Mouse (Mus musculus): ENCODE measurements around the gene Btbd9. TPM values are rescaled to one million over a fixed set of nuclear protein-coding genes. Genes with fewer than 3 reads are reported as not detected.

Gene Btbd9
- polyA plus RNA-seq, 1 experiment: 21.3 TPM

- H3K4me2 ChIP-seq (ENCODE audit: low read depth): no peak overlapping the region
- H3K27me3 ChIP-seq (ENCODE audit: control insufficient read depth, insufficient read depth, insufficient read length): no peaks in the 10 kb centered on the region
- no peak overlapping the region for H3K4me3 ChIP-seq
- H3K36me3 ChIP-seq (ENCODE audit: control insufficient read depth, insufficient read depth): peaks cover 4% of the 10 kb centered on the region
- TF ChIP-seq REST (IDR thresholded peaks at IDR 0.05; ENCODE audit: insufficient read depth, insufficient read length): no peak
- TF ChIP-seq POLR2AphosphoS2 (IDR thresholded peaks at IDR 0.05; ENCODE audit: insufficient read length, low read depth): no peak
- TF ChIP-seq E2F4 (IDR thresholded peaks at IDR 0.05; ENCODE audit: insufficient read depth): no peak
- no peak for TF ChIP-seq TCF3 (IDR thresholded peaks at IDR 0.05; ENCODE audit: insufficient read length, low read depth)
- no peak for TF ChIP-seq TCF12 (IDR thresholded peaks at IDR 0.05; ENCODE audit: insufficient read depth, poor library complexity, severe bottlenecking)
- TF ChIP-seq MYOD1 (IDR thresholded peaks at IDR 0.05; ENCODE audit: control insufficient read depth in 1 of 3, insufficient read length in 2 of 3, low read depth in 2 of 3): no peak
- no peak for TF ChIP-seq USF1 (IDR thresholded peaks at IDR 0.05; ENCODE audit: low read depth)
- TF ChIP-seq CEBPB (IDR thresholded peaks at IDR 0.05; ENCODE audit: insufficient read depth, poor library complexity, severe bottlenecking): no peak
- TF ChIP-seq MAX (IDR thresholded peaks at IDR 0.05; ENCODE audit: low read depth): no peak
- TF ChIP-seq POLR2A (IDR thresholded peaks at IDR 0.05; ENCODE audit: insufficient read length, low read depth): no peak
- no peak for TF ChIP-seq SRF (IDR thresholded peaks at IDR 0.05; ENCODE audit: control insufficient read depth, insufficient read length, low read depth)
- TF ChIP-seq MYOG (IDR thresholded peaks at IDR 0.05; ENCODE audit: control insufficient read depth in 1 of 3, insufficient read depth in 1 of 3, insufficient read length in 2 of 3, low read depth in 2 of 3): no peak
- no peak overlapping the region for H3ac ChIP-seq (ENCODE audit: control insufficient read depth, insufficient read length)
- no peaks in the 10 kb centered on the region for H3K79me2 ChIP-seq (ENCODE audit: control insufficient read depth, insufficient read depth)
These were observed 94.5 kb downstream of the Btbd9 start for GRCm38 (mm10) chr17:30481766-30482165.

DNA sequence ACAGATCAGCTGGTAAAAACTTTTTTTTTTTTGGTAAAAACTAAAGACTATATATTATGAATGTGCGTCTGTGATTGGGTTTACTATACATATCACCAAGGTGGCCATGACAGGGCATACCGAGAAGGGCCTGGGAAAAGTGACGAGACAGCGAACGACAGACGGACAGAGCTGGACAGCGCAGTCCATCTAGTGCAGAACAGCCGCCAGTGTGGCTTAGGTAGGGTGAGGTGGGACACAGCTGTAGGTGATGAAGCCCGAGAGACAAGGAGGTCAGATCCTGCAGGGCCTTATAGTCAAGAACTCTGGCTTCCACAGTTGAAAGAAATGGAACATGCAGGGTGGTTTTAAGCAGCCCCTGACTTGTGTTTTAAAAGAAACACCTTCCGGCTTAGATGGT, 94.9 kb downstream of the Btbd9 start:
- Histone ChIP-seq H3K4me3 (no peak overlapping the region), H3K4me2 (ENCODE audit: low read depth) (no peak overlapping the region), H3ac (ENCODE audit: control insufficient read depth, insufficient read length) (no peak overlapping the region), H3K79me2 (ENCODE audit: control insufficient read depth, insufficient read depth) (no peaks in the 10 kb centered on the region), H3K36me3 (ENCODE audit: control insufficient read depth, insufficient read depth) (peaks cover 4% of the 10 kb centered on the region), H3K27me3 (ENCODE audit: control insufficient read depth, insufficient read depth, insufficient read length) (no peaks in the 10 kb centered on the region)
- TF ChIP-seq TCF12 (IDR thresholded peaks at IDR 0.05; ENCODE audit: insufficient read depth, poor library complexity, severe bottlenecking): no peak
- no peak for TF ChIP-seq MYOD1 (IDR thresholded peaks at IDR 0.05; ENCODE audit: control insufficient read depth in 1 of 3, insufficient read length in 2 of 3, low read depth in 2 of 3)
- no peak for TF ChIP-seq E2F4 (IDR thresholded peaks at IDR 0.05; ENCODE audit: insufficient read depth)
- no peak for TF ChIP-seq MAX (IDR thresholded peaks at IDR 0.05; ENCODE audit: low read depth)
- TF ChIP-seq POLR2AphosphoS2 (IDR thresholded peaks at IDR 0.05; ENCODE audit: insufficient read length, low read depth): no peak
- TF ChIP-seq TCF3 (IDR thresholded peaks at IDR 0.05; ENCODE audit: insufficient read length, low read depth): no peak
- TF ChIP-seq SRF (IDR thresholded peaks at IDR 0.05; ENCODE audit: control insufficient read depth, insufficient read length, low read depth): no peak
- no peak for TF ChIP-seq POLR2A (IDR thresholded peaks at IDR 0.05; ENCODE audit: insufficient read length, low read depth)
- TF ChIP-seq REST (IDR thresholded peaks at IDR 0.05; ENCODE audit: insufficient read depth, insufficient read length): no peak
- TF ChIP-seq MYOG (IDR thresholded peaks at IDR 0.05; ENCODE audit: control insufficient read depth in 1 of 3, insufficient read depth in 1 of 3, insufficient read length in 2 of 3, low read depth in 2 of 3): no peak
- no peak for TF ChIP-seq USF1 (IDR thresholded peaks at IDR 0.05; ENCODE audit: low read depth)
- no peak for TF ChIP-seq CEBPB (IDR thresholded peaks at IDR 0.05; ENCODE audit: insufficient read depth, poor library complexity, severe bottlenecking)

DNA sequence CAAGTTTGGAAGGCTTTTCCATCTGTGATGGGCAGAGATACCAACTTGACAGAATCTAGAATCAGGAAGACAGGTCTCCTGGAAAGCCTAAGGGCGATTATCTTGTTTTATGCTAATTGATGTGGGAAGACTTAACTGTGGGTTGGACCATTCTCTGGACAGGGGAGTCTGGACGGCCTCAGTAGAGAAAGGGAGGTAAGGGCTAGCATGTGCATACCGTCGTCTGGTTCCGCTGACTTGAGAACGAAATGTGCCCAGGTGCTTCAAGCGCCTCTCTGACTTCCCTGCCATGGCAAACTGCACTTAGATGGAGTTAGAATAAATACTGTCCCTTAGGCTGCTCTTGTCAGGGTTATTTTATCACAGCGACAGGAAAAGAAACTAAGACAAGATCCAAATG, 95.9 kb downstream of the Btbd9 start:
- no peak overlapping the region for H3ac ChIP-seq (ENCODE audit: control insufficient read depth, insufficient read length)
- no peaks in the 10 kb centered on the region for H3K27me3 ChIP-seq (ENCODE audit: control insufficient read depth, insufficient read depth, insufficient read length)
- no peak overlapping the region for H3K4me2 ChIP-seq (ENCODE audit: low read depth)
- peaks cover 4% of the 10 kb centered on the region for H3K36me3 ChIP-seq (ENCODE audit: control insufficient read depth, insufficient read depth)
- no peak overlapping the region for H3K4me3 ChIP-seq
- TF ChIP-seq MYOD1 (IDR thresholded peaks at IDR 0.05; ENCODE audit: control insufficient read depth in 1 of 3, insufficient read length in 2 of 3, low read depth in 2 of 3) (no peak), POLR2AphosphoS2 (IDR thresholded peaks at IDR 0.05; ENCODE audit: insufficient read length, low read depth) (no peak), TCF12 (IDR thresholded peaks at IDR 0.05; ENCODE audit: insufficient read depth, poor library complexity, severe bottlenecking) (no peak), MYOG (IDR thresholded peaks at IDR 0.05; ENCODE audit: control insufficient read depth in 1 of 3, insufficient read depth in 1 of 3, insufficient read length in 2 of 3, low read depth in 2 of 3) (no peak), USF1 (IDR thresholded peaks at IDR 0.05; ENCODE audit: low read depth) (no peak), E2F4 (IDR thresholded peaks at IDR 0.05; ENCODE audit: insufficient read depth) (no peak), MAX (IDR thresholded peaks at IDR 0.05; ENCODE audit: low read depth) (no peak), POLR2A (IDR thresholded peaks at IDR 0.05; ENCODE audit: insufficient read length, low read depth) (no peak), REST (IDR thresholded peaks at IDR 0.05; ENCODE audit: insufficient read depth, insufficient read length) (no peak), SRF (IDR thresholded peaks at IDR 0.05; ENCODE audit: control insufficient read depth, insufficient read length, low read depth) (no peak), CEBPB (IDR thresholded peaks at IDR 0.05; ENCODE audit: insufficient read depth, poor library complexity, severe bottlenecking) (no peak), TCF3 (IDR thresholded peaks at IDR 0.05; ENCODE audit: insufficient read length, low read depth) (no peak)
- H3K79me2 ChIP-seq (ENCODE audit: control insufficient read depth, insufficient read depth): no peaks in the 10 kb centered on the region

GRCm38 (mm10) chr17:30478181-30478580, 98.1 kb downstream of the Btbd9 start:
- no peak overlapping the region for H3K4me3 ChIP-seq
- no peak overlapping the region for H3K4me2 ChIP-seq (ENCODE audit: low read depth)
- peaks cover 4% of the 10 kb centered on the region for H3K36me3 ChIP-seq (ENCODE audit: control insufficient read depth, insufficient read depth)
- no peak overlapping the region for H3ac ChIP-seq (ENCODE audit: control insufficient read depth, insufficient read length)
- H3K27me3 ChIP-seq (ENCODE audit: control insufficient read depth, insufficient read depth, insufficient read length): no peaks in the 10 kb centered on the region
- TF ChIP-seq SRF (IDR thresholded peaks at IDR 0.05; ENCODE audit: control insufficient read depth, insufficient read length, low read depth) (no peak), POLR2A (IDR thresholded peaks at IDR 0.05; ENCODE audit: insufficient read length, low read depth) (no peak), CEBPB (IDR thresholded peaks at IDR 0.05; ENCODE audit: insufficient read depth, poor library complexity, severe bottlenecking) (no peak), MAX (IDR thresholded peaks at IDR 0.05; ENCODE audit: low read depth) (no peak), MYOD1 (IDR thresholded peaks at IDR 0.05; ENCODE audit: control insufficient read depth in 1 of 3, insufficient read length in 2 of 3, low read depth in 2 of 3) (no peak), TCF12 (IDR thresholded peaks at IDR 0.05; ENCODE audit: insufficient read depth, poor library complexity, severe bottlenecking) (no peak), E2F4 (IDR thresholded peaks at IDR 0.05; ENCODE audit: insufficient read depth) (no peak), REST (IDR thresholded peaks at IDR 0.05; ENCODE audit: insufficient read depth, insufficient read length) (no peak), TCF3 (IDR thresholded peaks at IDR 0.05; ENCODE audit: insufficient read length, low read depth) (no peak), MYOG (IDR thresholded peaks at IDR 0.05; ENCODE audit: control insufficient read depth in 1 of 3, insufficient read depth in 1 of 3, insufficient read length in 2 of 3, low read depth in 2 of 3) (no peak), USF1 (IDR thresholded peaks at IDR 0.05; ENCODE audit: low read depth) (no peak), POLR2AphosphoS2 (IDR thresholded peaks at IDR 0.05; ENCODE audit: insufficient read length, low read depth) (no peak)
- no peaks in the 10 kb centered on the region for H3K79me2 ChIP-seq (ENCODE audit: control insufficient read depth, insufficient read depth)
